Mouse (Mus musculus) limb, embryonic 15.5 days (tissue): ENCODE results near the gene Rmdn2. TPM values are rescaled to one million over a fixed set of nuclear protein-coding genes. Genes with fewer than 3 reads are reported as not detected.

Experiments used
- ATAC-seq: fragments of 200-750 bp; cut with Nextera tagmentation; 2 replicates; pipeline ENCODE4 v1.8.0; 2017; ENCODE audit warnings: low read depth, moderate TSS enrichment; ENCODE audit not compliant: insufficient number of reproducible peaks, low FRiP score, low TSS enrichment
- H3K27ac ChIP-seq: fragments of 300-500 bp; sonication (generic); 2 replicates; pipeline ENCODE4 v1.5.1; 2015; ENCODE audit warnings: moderate library complexity, mild to moderate bottlenecking, inconsistent platforms
- H3K27me3 ChIP-seq: fragments of 300-500 bp; sonication (generic); 2 replicates; pipeline ENCODE4 v1.6.1; 2015; ENCODE audit warnings: inconsistent platforms
- H3K36me3 ChIP-seq: fragments of 300-500 bp; sonication (generic); 2 replicates; pipeline ENCODE4 v1.6.1; 2015; ENCODE audit warnings: inconsistent platforms
- H3K4me1 ChIP-seq: fragments of 300-500 bp; sonication (generic); 2 replicates; pipeline ENCODE4 v1.6.1; 2015; ENCODE audit warnings: inconsistent platforms
- H3K4me2 ChIP-seq: fragments of 300-500 bp; sonication (generic); 2 replicates; pipeline ENCODE4 v1.6.1; 2015; ENCODE audit warnings: mild to moderate bottlenecking, inconsistent platforms
- H3K4me3 ChIP-seq: fragments of 300-500 bp; sonication (generic); 2 replicates; pipeline ENCODE4 v1.5.1; 2015; ENCODE audit warnings: mild to moderate bottlenecking, inconsistent platforms
- H3K9ac ChIP-seq: fragments of 300-500 bp; sonication (generic); 2 replicates; pipeline ENCODE4 v1.6.1; 2015; ENCODE audit warnings: inconsistent platforms
- H3K9me3 ChIP-seq: fragments of 300-500 bp; sonication (generic); 2 replicates; pipeline ENCODE4 v1.6.1; 2016; ENCODE audit warnings: inconsistent platforms
- WGBS: fragments of 180-500 bp; shearing (Covaris S2); methylation state at CpG from one replicate; pipeline ENCODE4 v1.1.7; 2015; 5-methylcytosine and 5-hydroxymethylcytosine counted together
- polyA plus RNA-seq: library from polyadenylated mRNA; unstranded; fragments of >200 nt; fragmentation: Nextera tagmentation; extraction: Ambion mirVana; gene quantifications from 2 replicates; pipeline ENCODE4 v1.2.1, GENCODE M21; 2015

The Rmdn2 gene
- polyA plus RNA-seq, 1 experiment from 2014 or later: 9.0 TPM

DNA sequence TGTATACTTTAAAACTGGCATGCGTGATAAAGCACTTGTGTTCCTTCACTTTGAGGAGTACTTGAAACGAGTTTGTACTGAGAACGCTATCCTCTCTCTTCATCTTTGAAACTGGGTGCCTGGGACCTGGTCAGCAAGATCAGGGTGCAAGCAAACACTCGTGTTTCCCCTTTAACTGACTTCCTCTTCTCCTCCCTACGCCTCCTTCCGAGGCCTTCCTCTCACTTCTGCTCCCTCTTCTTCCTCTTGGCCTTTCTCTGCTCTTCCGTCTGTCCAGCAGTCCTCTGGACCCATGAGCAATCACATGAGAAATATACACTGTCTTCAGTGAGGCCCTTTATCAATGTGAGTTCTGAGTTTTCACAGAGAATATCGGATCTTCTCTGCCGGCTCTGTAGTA, 50.2 kb downstream of the Rmdn2 start:
- no peaks in the 10 kb centered on the region for H3K36me3 ChIP-seq
- no peak overlapping the region for H3K4me3 ChIP-seq
- 0 out of 2 replicates have a peak, but pooled peaks cover 4% of the 10 kb centered on the region for H3K27me3 ChIP-seq
- ATAC-seq: no peak
- peaks cover 2% of the 10 kb centered on the region; the same call in 1 of the 2 replicates for H3K4me1 ChIP-seq
- no peak overlapping the region for H3K9ac ChIP-seq
- no peak overlapping the region for H3K27ac ChIP-seq
- 85% methylated on average over 9 of the region's 9 CpGs for whole genome bisulfite sequencing
- H3K4me2 ChIP-seq: no peak overlapping the region
- H3K9me3 ChIP-seq: no peaks in the 10 kb centered on the region

DNA sequence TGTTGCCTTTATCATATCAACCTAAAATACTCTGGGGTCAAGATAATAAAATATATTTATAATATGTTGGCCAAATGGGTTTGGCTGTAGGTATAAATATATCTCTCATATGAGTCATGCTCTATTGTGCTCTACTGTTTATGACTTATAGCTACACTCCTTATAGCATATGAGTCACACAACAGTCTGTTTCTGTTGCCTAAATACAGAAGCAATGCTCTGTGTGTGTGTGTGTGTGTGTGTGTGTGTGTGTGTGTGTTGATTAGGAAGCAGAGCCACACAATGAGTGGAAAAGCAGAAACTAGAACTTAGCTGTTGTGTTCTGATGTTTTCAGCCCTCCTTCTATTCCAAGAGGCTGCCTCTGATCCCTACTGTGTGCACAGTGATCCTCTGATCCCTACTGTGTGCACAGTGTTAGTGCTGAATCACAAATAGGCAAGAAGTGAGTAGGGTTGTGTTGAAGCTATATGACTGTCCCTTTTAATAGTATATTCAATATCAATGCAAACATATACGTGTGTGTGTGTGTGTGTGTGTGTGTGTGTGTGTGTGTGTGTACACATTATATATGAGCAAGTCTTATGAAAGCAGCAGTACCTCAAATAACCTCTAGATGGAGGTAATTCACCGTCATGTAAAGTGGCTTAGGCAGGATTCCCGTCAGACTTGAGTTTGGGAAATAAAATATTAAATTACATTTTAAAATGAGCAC, 51.9 kb downstream of the Rmdn2 start:
- no peak for ATAC-seq
- Histone ChIP-seq H3K9ac (no peak overlapping the region), H3K4me3 (no peak overlapping the region), H3K36me3 (no peaks in the 10 kb centered on the region), H3K27me3 (0 out of 2 replicates have a peak, but pooled peaks cover 4% of the 10 kb centered on the region), H3K4me2 (no peak overlapping the region), H3K9me3 (no peaks in the 10 kb centered on the region), H3K4me1 (peaks cover 2% of the 10 kb centered on the region; the same call in 1 of the 2 replicates), H3K27ac (no peak overlapping the region)
- WGBS: 16% methylated on average over 3 of the region's 3 CpGs

DNA sequence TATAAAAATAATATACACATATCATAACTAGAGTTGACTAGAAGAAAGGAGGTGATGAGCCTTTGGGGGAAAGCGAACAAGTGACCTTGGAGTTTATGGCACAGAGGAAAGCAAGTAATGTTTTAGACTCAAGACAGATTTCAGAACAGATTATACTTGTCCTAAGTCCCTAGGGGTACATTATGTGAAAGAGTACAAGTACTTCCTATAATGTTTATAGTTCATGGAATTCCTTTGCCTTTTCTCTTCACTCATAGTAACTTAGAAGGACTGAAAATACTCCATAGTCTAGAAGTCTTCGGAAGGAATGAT, 52.4 kb downstream of the Rmdn2 start:
- no peak overlapping the region for H3K4me2 ChIP-seq
- no peak overlapping the region for H3K4me3 ChIP-seq
- no peaks in the 10 kb centered on the region for H3K9me3 ChIP-seq
- no peaks in the 10 kb centered on the region for H3K36me3 ChIP-seq
- H3K27ac ChIP-seq: no peak overlapping the region
- peaks cover 2% of the 10 kb centered on the region; the same call in 1 of the 2 replicates for H3K4me1 ChIP-seq
- H3K9ac ChIP-seq: no peak overlapping the region
- no peak for ATAC-seq
- WGBS: 78% methylated on average over 2 of the region's 2 CpGs
- H3K27me3 ChIP-seq: 0 out of 2 replicates have a peak, but pooled peaks cover 4% of the 10 kb centered on the region

DNA sequence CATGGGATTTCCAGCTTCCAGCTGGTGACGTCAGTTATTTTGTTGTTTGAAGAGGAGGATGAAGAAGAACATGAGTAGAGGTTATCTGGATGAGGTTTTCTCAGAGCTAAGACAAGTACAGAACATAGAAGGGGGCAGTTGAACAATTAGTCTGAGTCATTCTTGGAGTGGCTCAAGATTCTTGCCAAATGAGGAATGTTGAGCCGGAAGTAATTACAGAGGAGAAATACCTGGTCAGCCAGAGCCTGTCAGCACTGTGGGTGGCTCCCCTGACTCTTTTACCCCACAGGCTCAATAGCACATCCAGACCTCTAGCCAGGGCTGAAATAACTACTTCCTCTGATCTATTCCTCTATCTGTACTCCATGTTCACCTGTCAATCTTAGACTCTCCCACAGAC, 59.2 kb downstream of the Rmdn2 start:
- WGBS: 47% methylated on average over 2 of the region's 2 CpGs
- ATAC-seq: no peak

DNA sequence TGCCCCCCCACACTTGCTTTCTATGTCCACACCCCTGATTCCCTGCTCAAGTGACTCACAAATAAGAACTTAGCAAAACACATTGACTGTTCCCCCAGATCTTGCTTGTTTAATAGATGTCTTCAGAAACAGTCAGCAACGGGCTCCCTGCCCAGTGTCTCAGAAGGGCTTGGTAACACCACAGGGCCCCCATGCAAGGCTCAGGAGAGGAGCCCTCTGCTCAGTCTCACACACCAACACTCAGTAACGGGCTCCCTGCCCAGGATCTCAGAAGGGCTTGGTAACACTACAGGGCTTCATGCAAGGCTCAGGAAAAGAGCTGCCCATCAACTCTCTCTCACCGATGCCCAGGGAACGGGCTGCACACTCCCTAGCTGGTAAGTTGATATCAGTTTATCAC, 83.4 kb downstream of the Rmdn2 start:
- Histone ChIP-seq H3K9ac (no peak overlapping the region), H3K36me3 (no peaks in the 10 kb centered on the region), H3K27me3 (peaks cover 5% of the 10 kb centered on the region; the same call in 1 of the 2 replicates), H3K4me3 (no peak overlapping the region), H3K27ac (no peak overlapping the region), H3K4me1 (no peaks in the 10 kb centered on the region), H3K9me3 (no peaks in the 10 kb centered on the region), H3K4me2 (no peak overlapping the region)
- no peak for ATAC-seq
- 86% methylated on average over 4 of the region's 4 CpGs for WGBS

More for the DNA sequence above, 59.2 kb downstream of the Rmdn2 start:
- Histone ChIP-seq H3K4me2 (no peak overlapping the region), H3K4me3 (no peak overlapping the region), H3K9ac (no peak overlapping the region), H3K4me1 (no peaks in the 10 kb centered on the region), H3K36me3 (no peaks in the 10 kb centered on the region), H3K27ac (no peak overlapping the region), H3K27me3 (no peaks in the 10 kb centered on the region), H3K9me3 (no peaks in the 10 kb centered on the region)

DNA sequence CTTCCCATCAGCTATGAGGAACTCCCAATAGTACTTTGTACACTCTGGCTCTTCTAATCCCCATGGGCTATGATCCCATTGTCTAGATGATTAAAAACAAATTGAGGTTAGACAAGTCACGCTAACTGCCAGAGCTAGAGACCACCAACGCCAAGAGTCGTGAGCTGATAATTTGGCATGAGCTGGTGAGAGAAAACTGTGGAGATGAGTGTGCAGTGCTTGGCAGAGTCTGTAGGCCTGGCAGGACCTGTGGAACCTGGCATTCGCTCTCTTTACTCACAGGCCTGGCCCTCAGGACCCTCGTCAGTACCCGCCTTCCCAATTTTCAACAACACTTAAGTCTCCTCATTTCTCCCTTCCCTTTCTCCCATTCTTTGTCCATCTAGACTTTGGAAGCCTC, 83.9 kb downstream of the Rmdn2 start:
- H3K4me3 ChIP-seq: no peak overlapping the region
- WGBS: 82% methylated on average over 6 of the region's 6 CpGs
- no peak overlapping the region for H3K9ac ChIP-seq
- no peaks in the 10 kb centered on the region for H3K9me3 ChIP-seq
- no peak overlapping the region for H3K4me2 ChIP-seq
- peaks cover 5% of the 10 kb centered on the region; the same call in 1 of the 2 replicates for H3K27me3 ChIP-seq
- no peak overlapping the region for H3K27ac ChIP-seq
- no peaks in the 10 kb centered on the region for H3K36me3 ChIP-seq
- no peaks in the 10 kb centered on the region for H3K4me1 ChIP-seq
- no peak for ATAC-seq

DNA sequence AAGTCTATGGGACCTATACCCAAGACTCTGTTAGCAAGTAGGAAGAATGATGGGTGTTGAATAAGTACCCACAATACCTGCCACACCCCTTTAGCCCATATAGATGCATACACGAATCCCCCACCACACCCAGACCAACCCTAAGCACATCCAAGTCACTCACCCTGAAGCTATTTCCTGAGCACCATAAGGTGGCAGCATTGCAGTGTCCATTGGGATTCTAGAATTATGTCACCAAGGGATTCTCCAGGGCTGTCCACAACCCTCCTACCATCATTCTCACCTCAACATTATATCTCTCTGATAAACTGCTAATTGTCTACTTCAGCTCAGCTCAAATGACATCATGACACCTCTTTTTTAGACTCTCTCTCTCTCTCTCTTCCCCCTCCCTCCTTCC, 87.5 kb downstream of the Rmdn2 start:
- Histone ChIP-seq H3K9me3 (no peaks in the 10 kb centered on the region), H3K27me3 (peaks cover 5% of the 10 kb centered on the region; the same call in 1 of the 2 replicates), H3K4me1 (no peaks in the 10 kb centered on the region), H3K4me3 (no peak overlapping the region), H3K4me2 (no peak overlapping the region), H3K27ac (no peak overlapping the region), H3K36me3 (no peaks in the 10 kb centered on the region), H3K9ac (no peak overlapping the region)
- WGBS: 41% methylated on average over 1 of the region's 1 CpGs
- ATAC-seq: no peak

DNA sequence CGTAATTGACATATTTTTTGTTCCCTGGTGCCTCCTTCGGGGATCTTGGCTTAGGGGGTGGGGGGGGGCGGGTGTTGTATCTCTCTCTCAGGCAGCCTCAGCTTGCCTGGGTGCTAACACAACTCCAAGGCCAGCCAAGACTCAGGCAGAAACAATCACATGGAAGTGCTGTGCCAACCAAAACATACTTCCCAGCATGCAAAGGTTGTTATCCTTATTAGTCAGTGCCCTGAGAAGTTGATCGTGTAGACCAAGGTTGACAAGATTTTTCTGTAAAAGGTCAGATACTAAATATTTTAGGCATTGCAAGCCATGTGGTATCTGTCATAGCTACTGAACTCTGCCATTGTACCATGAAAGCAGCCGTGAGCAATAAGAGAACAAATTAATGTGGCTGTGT, 89.2 kb downstream of the Rmdn2 start:
- WGBS: 76% methylated on average over 5 of the region's 5 CpGs
- no peaks in the 10 kb centered on the region for H3K4me1 ChIP-seq
- ATAC-seq: no peak
- no peaks in the 10 kb centered on the region for H3K9me3 ChIP-seq
- no peak overlapping the region for H3K4me2 ChIP-seq
- H3K4me3 ChIP-seq: no peak overlapping the region
- H3K27me3 ChIP-seq: 0 out of 2 replicates have a peak, but pooled peaks cover 3% of the 10 kb centered on the region
- no peak overlapping the region for H3K9ac ChIP-seq
- no peaks in the 10 kb centered on the region for H3K36me3 ChIP-seq
- no peak overlapping the region for H3K27ac ChIP-seq

DNA sequence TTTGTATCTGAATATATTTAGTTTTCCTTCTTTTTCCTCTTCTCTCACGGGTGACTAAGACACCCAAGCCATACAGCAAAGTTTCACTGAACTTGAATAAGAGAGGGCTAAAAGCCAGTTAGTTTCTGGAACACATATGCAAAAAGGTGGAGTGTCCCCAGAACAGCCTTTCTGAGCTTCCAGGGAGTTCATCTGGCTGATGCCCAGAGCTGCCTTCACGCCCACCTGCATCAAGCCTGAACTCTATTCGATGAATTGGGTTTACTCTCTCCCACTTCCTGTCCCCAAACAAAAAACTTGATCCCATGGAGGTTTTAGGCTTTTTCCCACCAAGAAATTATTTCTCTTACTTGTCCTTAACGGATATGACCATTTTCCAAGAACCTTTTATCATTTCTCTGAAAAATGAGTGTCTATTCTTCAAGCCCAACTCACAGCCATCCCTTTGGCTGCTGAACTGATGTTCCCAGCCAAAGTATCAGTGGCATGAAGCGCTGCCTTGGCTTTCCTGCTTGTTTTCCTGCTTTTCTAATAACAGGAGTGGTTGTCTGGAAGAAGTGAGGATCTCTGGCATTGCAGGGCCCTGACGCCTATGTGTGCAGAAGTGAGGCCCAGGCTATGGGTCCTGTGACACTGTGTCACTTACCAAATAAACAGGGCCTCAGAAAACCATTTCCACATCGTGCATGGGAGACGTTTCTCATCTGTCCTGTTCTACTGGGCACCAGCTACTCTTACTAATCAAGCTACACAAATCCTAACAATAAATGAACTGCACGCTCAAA, 94.2 kb downstream of the Rmdn2 start:
- Histone ChIP-seq H3K4me3 (no peak overlapping the region), H3K4me1 (no peaks in the 10 kb centered on the region), H3K36me3 (no peaks in the 10 kb centered on the region), H3K27me3 (peaks cover 24% of the 10 kb centered on the region), H3K9me3 (no peaks in the 10 kb centered on the region), H3K4me2 (no peak overlapping the region), H3K27ac (no peak overlapping the region), H3K9ac (no peak overlapping the region)
- 67% methylated on average over 9 of the region's 9 CpGs for WGBS
- ATAC-seq: no peak

DNA sequence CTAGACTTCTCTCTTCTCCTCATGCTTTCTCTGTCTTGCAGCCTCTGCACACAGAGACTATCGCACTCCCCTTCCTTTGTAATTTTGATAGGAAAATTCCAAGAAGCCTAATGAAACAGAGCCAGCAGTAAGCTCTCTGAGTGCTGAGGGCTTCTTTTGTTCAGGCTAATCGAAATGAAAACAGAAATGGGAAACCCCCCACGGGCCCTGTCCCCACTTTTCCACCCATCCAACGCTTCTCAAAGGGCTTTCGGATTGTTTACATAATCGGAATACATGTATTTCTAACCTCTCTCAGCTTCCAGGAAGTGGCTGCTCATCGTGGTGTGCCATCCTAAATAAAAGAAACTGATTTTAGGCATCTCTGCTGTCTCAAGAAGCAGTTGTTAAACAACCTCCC, 96.5 kb downstream of the Rmdn2 start:
- WGBS: 40% methylated on average over 7 of the region's 7 CpGs
- no peak for ATAC-seq
- Histone ChIP-seq H3K27me3 (peaks cover 42% of the 10 kb centered on the region), H3K9me3 (no peaks in the 10 kb centered on the region), H3K4me1 (peaks cover 3% of the 10 kb centered on the region), H3K27ac (no peak overlapping the region), H3K9ac (no peak overlapping the region), H3K4me2 (no peak overlapping the region), H3K36me3 (no peaks in the 10 kb centered on the region), H3K4me3 (no peak overlapping the region)

DNA sequence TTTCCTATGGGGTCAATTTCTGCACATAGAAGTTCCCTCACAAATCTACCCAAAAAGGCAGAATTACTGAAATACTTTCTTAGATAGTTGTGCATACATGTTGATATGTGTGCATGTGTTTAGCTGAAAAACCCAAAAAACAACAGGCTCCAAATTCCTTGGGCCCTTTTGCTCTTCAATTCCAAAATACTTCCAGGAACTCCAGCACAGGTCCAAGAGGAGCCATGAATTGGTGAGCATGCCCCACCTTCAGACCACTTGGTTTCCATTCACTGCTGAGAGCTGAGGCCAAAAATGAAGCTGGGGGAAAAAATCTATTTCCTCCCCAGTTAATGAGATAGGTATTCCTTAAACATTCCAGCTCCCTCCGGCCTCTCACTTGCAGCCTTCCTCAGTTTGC, 98.1 kb downstream of the Rmdn2 start:
- H3K4me3 ChIP-seq: no peak overlapping the region
- peaks cover 57% of the 10 kb centered on the region for H3K27me3 ChIP-seq
- H3K9me3 ChIP-seq: no peaks in the 10 kb centered on the region
- ATAC-seq: no peak
- WGBS: 47% methylated on average over 1 of the region's 1 CpGs
- peaks cover 19% of the 10 kb centered on the region for H3K4me1 ChIP-seq
- H3K4me2 ChIP-seq: no peak overlapping the region
- no peak overlapping the region for H3K27ac ChIP-seq
- H3K36me3 ChIP-seq: no peaks in the 10 kb centered on the region
- H3K9ac ChIP-seq: no peak overlapping the region

DNA sequence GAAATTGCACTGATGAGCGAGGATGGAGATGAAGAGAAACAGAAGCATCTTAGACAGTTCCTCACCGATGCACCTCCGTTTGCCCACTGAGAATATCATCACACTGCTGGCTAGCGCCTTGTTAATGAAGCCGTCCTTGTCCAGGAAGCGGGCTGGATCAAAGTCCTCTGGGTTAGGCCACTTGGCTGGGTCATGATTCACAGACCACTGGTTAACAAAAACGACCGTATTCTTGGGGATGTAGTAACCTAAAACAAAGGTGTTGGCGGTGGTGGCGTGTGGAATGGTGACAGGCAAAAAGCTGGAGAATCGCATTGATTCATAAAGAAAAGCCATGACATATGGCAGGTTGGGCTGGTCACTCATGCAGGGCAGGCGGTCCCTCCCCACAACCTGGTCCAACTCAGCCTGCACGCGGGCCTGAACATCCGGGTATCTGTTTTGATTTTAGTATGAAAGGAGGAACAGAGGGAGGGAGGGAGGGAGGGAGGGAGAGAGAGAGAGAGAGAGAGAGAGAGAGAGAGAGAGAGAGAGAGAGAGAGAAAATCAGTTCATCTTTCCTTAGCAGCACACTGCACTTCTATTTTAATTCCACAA, 98.7 kb downstream of the Rmdn2 start:
- H3K4me2 ChIP-seq: no peak overlapping the region
- H3K4me1 ChIP-seq: peaks cover 25% of the 10 kb centered on the region

More for the DNA sequence above, 98.7 kb downstream of the Rmdn2 start:
- Histone ChIP-seq H3K27ac (no peak overlapping the region), H3K27me3 (peaks cover 63% of the 10 kb centered on the region), H3K4me3 (no peak overlapping the region), H3K9me3 (no peaks in the 10 kb centered on the region), H3K9ac (no peak overlapping the region), H3K36me3 (no peaks in the 10 kb centered on the region)
- WGBS: 22% methylated on average over 15 of the region's 15 CpGs
- ATAC-seq: no peak
